Mouse (Mus musculus) ES-Bruce4 (cell line): ENCODE measurements around the gene Ifi27l2a.

Experiments used
- CTCF ChIP-seq: IDR thresholded peaks from one replicate; pipeline ENCODE4 v1.8.1; 2011; ENCODE audit warnings: low read depth, low read length
- EP300 ChIP-seq: IDR thresholded peaks from 2 replicates; pipeline ENCODE4 v1.6.1; 2011; ENCODE audit warnings: low read depth, low read length; ENCODE audit not compliant: insufficient read depth
- POLR2A ChIP-seq: IDR thresholded peaks from one replicate; pipeline ENCODE4 v1.8.1; 2011; ENCODE audit warnings: low read length; ENCODE audit not compliant: insufficient read depth

DNA sequence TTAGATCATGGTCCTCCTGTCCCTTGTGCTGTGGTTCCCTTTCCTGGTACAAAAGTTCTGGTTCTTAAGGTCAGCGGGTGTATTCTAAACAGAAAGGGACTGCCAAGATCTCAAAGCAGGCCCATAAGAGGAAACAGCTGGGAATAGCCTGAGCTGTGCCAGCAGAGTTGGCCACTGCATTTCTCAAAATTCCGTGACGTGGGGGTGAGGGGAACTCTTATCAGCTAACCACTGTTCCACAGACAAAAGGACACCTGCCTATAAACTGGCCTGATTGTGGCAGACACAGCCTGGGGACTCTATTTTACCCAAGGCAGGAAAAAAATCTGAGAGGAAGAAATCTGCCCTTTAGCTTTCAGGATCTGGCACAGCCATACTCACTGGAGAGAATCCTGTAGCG lies 43.8 kb upstream of the Ifi27l2a start:
- no peak for TF ChIP-seq CTCF
- TF ChIP-seq POLR2A, result no peak
- TF ChIP-seq EP300, result no peak
